Mouse (Mus musculus) 3T3-L1 (cell line): Measurements from ENCODE around the gene Gm21887.
"Not testable (repeated sequence)": the region's sequence is repeated elsewhere in the genome, so short reads cannot be mapped to it uniquely, and the experiment has no call there.

Experiments
- DNase-seq: peaks from one replicate; pipeline ENCODE4 v3.0.0-alpha.2; 2015; ENCODE audit warnings: low read depth, low spot score

Gene Gm21887

DNA sequence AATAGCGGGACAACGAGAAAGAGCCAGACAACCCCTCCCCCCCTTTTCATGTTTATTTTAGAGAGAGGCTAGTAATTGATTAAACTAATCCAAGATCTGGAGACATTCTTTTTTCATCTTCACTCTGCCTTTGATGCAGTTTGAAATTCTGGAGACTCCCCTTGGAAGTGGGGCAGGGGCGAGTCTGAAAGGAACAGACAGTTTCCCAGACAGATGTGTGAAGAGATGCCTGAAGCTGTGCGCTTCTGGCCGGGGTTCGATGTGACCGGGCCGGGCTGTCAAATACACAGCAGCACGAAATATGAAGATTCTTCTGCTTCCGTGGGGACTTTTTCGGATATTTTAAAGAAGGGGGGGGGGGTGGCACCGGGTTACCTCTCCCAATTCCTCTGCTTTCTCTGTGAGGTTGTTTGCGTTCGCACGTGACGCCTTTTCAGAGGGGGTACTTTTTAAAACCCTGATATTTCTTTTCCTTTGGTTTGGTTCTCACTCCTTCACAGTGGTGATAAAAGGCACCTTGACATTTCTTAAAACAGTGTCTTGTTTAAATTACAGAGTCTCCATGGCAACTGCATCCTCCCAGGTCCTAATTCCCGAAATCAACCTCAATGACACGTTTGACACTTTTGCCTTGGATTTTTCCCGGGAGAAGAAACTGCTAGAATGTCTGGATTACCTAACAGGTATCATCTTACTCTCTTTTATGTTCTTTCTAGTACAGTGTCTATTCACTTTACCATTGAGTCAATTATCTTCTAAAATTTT, 25.9 kb upstream of the Gm21887 start:
- not testable (repeated sequence) for DNase-seq

DNA sequence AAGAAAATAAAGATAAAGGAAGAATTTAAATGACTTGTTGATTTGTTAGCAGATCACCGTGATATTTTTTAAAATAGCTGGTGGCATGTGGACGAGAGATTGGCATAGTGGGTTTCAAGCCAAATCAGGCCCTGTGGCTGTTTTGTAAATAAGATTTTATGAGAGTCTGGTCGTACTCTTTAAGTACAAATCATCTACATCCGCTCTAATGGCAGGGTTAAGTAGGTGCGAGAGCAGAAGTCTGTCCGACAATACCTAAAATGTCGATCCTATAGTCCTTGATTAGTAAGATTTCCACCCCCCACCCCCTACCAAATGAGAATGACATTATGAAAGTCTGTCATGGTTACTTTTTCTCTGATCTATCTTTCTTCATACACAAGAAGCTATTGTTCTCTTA, 25.1 kb upstream of the Gm21887 start:
- not testable (repeated sequence) for DNase-seq

DNA sequence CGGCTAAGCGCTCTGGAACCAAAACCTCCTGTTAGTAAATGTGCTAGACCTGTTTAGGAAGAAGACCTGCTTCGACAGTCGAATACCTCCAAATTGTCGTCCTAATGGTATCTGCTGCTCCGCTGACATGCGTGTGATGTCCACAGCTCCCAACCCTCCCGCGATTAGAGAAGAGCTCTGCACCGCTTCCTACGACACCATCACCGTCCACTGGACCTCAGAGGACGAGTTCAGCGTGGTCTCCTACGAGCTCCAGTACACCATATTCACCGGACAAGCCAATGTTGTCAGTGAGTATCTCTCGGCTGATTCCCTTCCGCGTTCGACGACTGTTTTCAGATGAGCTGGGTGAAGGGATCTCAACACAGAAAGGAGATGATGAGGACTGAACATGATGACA, 24.6 kb upstream of the Gm21887 start:
- DNase-seq = not testable (repeated sequence)

DNA sequence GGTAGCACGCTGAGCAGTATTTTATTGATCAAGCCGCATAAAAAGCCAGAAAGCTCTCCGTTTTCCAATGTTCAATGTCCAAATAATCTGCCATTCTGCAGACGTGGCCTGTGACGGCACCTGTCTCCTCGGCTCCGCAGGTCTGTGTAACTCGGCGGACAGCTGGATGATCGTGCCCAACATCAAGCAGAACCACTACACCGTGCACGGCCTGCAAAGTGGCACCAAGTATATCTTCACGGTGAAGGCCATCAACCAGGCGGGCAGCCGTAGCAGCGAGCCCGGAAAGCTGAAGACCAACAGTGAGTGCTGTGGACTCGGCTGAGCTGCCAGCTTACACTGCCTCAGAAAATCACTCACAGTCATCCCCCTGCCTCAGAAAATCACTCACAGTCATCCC, 23.7 kb upstream of the Gm21887 start:
- not testable (repeated sequence) for DNase-seq

DNA sequence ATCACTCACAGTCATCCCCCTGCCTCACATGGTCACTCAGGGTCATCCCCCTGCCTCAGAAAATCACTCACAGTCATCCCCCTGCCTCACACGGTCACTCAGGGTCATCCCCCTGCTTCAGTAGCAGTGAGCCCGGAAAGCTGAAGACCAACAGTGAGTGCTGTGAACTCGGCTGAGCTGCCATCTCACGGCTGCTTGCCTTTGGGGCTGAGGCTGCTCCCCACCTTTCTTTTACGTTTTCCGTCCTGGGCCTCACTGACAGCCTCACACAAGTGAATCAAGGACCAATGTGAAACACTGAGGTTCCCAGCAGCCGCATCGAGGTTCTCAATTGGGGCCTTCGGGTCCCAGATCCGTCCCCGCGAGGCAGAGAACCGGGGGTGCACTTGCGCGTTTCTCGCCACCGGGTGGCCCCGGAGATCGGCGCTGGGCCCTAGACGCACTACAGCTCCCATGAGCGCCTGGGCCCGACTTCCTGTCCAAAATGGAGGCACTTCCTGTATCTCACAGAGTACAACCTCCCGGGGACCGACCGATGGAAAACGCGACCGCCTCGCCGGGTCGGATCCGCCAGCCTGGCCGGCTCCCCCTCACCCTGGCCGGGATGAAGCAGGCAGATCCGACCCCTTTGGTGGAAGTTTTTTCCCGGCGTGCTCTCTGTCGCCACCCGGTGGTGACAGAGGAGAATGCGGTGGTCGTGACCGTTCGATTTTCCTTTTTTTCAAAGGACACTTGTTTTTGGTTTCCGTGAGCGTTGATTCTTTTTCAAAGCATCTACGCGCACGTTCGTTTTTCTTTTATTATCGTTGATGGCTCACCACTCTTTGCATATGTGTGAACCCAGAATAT, 22.7 kb upstream of the Gm21887 start:
- peak; percentile 63 for DNase-seq

DNA sequence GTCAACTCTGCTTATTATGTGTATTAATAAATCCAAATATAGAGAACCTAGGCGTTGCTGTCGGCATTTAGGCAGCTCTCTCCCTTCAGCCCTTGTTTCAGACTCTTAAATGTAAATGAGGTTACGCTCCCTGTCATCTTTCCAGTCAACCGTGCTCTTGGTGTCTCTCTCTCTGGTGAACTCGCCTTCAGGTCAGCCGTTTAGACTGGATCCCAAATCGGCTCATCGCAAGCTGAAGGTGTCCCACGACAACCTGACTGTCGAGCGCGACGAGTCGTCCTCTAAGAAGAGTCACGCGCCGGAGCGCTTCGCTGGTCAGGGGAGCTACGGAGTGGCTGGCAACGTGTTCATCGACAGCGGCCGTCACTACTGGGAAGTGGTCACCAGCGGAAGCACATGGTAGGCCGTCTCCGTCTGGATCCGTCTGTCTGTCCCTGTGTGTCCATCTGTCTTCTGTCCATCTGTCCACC, 22.1 kb upstream of the Gm21887 start:
- not testable (repeated sequence) for DNase-seq

DNA sequence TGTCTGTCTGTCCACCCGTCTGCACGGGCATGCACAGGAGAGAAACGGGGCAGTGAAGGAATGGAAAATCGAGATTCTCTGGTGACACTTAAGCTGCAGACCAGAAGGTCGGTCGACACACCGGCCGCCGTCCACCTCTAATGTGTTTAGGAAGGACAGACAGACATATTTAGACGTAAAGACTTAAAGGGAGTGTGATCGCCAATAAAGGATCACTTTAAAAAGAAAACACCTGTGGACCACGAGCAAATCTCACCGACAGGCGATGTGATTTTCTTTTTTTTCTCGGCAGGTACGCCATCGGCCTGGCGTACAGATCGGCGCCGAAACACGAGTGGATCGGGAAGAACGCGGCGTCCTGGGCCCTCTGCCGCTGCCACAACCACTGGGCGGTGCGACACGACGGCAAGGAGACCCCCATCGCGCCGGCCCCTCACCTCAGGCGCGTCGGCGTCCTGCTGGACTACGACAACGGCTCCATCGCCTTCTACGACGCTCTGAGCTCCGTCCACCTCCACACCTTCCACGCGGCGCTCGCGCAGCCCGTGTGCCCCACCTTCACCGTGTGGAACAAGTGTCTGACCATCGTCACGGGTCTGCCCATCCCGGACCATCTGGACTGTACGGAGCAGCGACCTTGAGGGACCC, 20.8 kb upstream of the Gm21887 start:
- DNase-seq = not testable (repeated sequence)

DNA sequence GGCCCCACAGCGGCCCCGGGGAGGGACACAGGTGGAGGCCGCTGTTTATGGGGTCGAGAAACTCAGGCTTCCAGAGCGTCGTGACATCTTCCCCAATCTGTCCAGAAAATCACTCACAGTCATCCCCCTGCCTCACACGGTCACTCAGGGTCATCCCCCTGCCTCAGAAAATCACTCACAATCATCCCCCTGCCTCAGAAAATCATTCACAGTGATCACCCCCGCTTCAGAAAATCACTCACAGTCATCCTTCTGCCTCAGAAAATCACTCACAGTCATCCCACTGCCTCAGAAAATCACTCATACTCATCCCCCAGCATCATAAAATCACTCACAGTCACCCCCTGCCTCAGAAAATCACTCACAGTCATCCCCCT, 20.3 kb upstream of the Gm21887 start:
- peak; percentile 39 for DNase-seq

DNA sequence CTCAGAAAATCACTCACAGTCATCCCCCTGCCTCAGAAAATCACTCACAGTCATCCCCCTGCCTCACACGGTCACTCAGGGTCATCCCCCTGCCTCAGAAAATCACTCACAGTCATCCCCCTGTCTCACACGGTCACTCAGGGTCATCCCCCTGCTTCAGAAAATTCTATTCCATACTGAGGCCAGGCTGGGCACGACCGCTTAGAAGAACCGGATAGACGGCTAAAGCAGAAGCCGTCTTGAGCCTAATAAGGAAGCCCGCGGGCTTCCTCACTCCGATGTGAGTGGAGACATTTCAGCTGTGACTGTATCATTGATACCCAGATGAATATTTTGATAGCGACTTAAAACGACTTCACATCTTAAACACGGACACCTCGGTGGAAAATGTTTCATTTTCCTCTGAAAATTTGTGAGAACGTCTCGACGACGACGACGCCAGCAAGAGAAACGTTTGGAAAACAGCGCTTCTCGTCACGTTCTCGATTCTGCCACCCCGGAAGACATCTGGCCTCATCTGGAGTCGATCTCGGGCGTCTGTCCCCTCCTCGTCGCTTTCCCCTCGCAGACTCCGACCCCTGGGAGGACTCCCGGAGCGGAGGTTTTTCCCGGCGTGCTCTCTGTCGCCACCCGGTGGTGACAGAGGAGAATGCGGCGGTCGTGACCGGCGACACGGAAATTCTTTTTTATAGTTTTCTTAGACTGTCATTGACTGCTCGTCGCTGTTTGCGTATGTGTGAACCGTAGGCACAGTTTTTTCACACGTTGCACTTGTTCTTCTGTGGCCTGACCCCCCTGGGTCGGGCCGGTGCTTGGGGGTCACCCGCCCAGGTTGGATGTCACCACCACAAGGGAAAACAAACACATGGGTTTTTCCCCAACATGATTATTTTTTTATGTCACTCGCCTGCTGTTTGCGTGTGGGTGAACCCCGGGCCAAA, 19.5 kb upstream of the Gm21887 start:
- peak; percentile 56 for DNase-seq

DNA sequence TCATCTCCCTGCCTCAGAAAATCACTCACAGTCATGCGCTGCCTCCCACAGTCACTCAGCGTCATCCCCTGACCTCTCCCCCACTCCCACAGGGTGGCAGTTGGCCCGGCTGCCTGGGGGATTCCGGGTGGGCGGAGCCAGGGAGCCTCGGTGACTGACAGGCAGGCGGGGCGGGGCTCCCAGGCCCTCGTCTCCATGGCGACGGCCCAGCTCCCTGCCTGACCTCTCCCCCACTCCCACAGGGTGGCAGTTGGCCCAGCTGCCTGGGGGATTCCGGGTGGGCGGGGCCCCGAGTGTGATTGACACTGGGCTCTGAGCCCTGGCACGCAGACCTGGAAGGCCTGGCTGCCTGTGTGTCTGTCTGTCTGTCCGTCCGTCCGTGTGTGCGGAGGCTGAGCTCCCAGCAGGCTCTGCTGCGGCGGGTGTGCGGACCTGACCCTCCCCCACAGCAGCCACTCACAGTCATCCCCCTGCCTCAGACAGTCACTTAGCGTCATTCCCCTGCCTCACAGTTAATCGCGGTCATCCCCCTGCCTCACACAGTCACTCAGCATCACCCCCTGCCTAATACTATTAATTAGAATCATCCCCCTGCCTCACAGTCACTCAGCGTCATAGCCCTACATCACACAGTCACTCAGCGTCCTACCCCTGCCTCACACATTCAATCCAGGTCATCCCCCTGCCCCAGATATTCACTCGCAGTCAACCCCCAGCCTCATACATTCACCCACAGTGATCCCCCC, 18.2 kb upstream of the Gm21887 start:
- DNase-seq = peak; percentile 93

DNA sequence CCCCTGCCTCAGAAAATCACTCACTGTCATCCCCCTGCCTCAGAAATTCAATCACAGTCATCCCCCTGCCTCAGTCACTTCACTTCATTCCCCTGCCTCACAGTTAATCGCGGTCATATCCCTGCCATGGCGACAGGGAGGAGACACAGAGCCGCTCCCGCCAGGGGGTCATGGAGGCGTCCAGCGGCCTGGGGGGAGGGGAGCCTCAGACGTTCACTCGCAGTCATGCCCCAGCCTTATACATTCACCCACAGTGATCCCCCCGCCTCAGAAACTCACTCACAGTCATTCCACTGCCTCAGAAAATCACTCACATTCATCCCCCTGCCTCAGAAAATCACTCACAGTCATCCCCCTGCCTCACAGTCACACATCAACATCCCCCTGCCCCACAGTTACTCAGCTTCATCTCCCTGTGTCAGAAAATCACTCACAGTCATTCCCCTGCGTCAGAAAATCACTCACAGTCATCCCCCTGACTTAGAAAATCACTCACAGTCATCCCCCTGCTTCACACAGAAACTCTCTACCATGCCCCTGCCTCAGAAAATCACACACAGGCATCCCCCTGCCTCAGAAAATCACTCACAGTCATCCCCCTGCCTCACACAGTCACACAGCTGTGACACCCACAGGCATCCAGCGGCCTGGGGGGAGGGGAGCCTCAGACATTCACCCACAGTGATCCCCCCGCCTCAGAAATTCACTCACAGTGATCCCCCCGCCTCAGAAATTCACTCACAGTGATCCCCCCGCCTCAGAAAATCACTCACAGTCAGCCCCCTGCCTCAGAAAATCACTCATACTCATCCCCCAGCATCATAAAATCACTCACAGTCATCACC, 17.2 kb upstream of the Gm21887 start:
- DNase-seq = peak; percentile 24

DNA sequence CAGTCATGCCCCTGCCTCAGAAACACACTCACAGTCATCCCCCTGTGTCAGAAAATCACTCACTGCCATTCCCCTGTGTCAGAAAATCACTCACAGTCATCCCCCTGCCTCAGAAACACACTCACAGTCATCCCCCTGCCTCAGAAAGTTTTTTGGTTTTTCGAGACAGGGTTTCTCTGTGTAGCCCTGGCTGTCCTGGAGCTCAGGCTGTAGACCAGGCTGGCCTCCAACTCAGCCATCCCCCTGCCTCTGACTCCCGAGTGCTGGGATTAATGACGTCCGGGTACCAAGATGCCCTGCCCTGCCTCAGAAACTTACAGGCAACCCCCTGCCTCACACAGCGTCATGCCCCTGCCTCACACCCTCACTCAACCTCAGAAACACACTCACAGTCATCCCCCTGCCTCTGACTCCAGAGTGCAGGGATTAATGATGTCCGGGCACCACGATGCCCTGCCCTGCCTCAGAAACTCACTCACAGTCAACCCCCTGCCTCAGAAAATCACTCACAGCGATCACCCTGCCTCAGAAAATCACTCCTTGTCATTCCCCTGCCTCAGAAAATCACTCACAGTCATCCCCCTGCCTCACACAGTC, 16.4 kb upstream of the Gm21887 start:
- DNase-seq = peak; percentile 41

DNA sequence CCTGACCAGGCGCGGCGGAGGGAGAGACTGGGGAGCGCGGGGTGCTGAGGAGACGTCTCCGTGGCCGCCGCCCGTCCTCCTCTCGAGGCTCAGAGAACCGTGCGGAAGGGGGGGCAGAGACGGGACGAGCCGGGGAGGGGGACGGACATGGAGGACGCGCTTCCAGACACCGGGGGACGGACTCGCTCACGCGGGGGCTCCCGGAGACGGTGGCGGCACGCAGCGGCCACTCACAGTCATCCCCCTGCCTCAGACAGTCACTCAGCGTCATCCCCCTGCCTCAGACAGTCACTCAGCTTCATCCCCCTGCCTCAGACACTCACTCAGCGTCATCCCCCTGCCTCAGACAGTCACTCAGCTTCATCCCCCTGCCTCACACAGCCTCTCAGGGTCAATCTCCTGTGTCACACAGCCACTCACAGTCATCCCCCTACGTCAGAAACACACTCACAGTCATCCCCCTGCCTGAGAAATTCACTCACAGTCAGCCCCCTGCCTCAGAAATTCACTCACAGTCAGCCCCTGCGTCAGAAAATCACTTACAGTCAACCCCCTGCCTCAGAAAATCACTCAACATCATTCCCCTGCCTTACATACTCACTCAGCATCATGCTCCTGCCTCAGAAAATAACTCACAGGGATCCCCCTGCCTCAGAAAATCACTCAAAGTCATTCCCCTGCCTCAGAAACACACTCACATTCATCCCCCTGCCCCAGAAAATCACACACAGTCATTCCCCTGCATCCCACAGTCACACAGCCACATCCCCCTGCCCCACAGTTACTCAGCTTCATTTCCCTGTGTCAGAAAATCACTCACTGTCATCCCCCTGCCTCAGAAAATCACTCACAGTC, 15.2 kb upstream of the Gm21887 start:
- DNase-seq = peak; percentile 52

DNA sequence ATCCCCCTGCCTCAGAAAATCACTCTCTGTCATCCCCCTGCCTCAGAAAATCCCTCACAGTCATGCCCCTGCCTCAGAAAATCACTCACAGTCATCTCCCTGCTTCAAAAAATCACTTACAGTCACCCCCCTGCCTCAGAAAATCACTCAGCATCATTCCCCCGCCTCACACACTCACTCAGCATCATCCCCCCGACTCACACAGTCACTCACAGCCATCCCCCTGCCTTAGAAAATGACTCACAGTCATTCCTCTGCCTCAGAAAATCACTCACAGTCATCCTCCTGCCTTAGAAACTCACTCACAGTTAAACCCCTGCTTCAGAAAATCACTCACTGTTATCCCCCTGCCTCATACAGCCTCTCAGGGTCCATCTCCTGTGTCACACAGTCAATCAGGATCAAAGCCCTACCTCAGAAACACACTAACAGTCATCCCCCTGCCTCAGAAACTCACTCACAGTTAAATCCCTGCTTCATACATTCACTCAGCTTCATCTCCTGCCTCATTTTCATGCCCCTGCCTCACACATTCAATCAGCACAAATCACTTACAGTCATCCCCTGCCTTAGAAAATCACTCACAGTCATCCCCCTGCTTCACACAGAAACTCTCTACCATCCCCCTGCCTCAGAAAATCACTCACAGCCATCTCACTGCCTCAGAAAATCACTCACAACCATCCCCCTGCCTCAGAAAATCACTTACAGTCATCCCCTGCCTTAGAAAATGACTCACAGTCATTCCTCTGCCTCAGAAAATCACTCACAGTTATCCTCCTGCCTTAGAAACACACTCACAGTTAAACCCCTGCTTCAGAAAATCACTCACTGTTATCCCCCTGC, 14.4 kb upstream of the Gm21887 start:
- peak; percentile 78 for DNase-seq

DNA sequence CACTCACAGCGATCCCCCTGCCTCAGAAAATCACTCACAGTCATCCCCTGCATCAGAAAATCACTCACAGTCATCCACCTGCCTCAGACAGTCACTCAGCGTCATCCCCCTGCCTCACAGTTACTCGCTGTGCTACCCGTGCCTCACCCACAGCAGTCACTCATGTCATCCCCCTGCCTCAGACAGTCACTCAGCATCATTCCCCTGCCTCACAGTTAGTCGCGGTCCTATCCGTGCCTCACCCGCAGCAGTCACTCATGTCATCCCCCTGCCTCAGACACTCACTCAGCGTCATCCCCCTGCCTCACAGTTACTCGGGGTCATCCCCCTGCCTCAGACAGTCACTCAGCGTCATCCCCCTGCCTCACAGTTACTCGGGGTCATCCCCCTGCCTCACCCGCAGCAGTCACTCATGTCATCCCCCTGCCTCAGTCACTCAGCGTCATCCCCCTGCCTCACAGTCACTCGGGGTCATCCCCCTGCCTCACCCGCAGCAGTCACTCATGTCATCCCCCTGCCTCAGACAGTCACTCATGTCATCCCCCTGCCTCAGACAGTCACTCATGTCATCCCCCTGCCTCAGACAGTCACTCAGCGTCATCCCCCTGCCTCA, 13.4 kb upstream of the Gm21887 start:
- peak; percentile 68 for DNase-seq

DNA sequence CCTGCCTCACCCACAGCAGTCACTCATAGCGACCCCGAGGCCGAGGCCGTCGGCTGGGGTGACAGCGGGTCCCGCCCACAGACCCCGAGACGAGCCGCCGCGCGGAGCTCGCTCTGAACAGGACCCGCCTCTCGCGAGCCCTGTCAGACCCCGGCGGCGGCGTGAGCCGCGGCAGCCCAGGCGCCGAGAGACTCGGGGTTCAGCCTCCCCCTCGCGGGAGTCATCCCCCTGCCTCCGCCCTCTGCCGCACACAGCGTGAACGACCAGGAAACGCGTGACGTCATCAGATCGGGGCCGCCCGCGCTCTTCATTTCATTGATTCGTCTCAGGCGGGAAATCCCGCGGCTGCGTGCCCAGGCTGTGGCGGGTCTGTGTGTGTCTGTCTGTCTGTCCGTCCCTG, 12.5 kb upstream of the Gm21887 start:
- peak; percentile 100 for DNase-seq

DNA sequence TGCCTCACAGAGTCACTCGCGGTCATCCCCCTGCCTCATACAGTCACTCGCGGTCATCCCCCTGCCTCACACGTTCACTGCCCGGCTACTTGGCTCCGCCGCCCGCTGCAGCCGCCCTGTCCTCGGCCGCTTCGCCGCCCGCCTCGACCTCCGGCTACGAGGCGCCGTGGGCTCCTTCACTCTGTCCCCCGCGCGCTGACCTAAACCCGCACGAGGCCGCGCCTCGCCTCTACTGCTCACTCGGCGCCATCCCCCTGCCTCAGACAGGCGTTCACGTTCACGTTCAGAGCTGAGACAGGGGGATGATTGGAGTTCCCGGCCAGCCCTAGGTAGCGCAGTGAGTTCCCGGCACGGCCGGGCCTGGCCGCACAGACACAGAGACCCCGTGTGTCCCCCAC, 12.0 kb upstream of the Gm21887 start:
- DNase-seq = not testable (repeated sequence)
